Mouse (Mus musculus): ENCODE measurements around the gene Mlip. TPM values are rescaled to one million over a fixed set of nuclear protein-coding genes. Genes with fewer than 3 reads are reported as not detected.

The Mlip gene
- polyA plus RNA-seq (2014; fragmentation: Illumina TruSeq; extraction: RNeasy Lipid Tissue Mini Kit (QIAGEN cat#74804); ENCODE audit: low read depth, low replicate concordance): 0.71 TPM

GRCm38 (mm10) chr9:77352432-77353175 is at the start of gene Mlip:
Gene Mlip (minus strand): TSS chr9:77352969.

Other genes with a start within 250 kb of the Mlip start
- 29.3 TPM for gene Lrrc1, start 191.9 kb upstream of the Mlip start, polyA plus RNA-seq (2014; fragmentation: Illumina TruSeq; extraction: RNeasy Lipid Tissue Mini Kit (QIAGEN cat#74804); ENCODE audit: low read depth, low replicate concordance)